Mouse (Mus musculus) left cerebral cortex, postnatal 14 days (tissue): ENCODE results near the gene Ddhd1. TPM values are rescaled to one million over a fixed set of nuclear protein-coding genes. Genes with fewer than 3 reads are reported as not detected.

ENCODE experiments used
- DNase-seq, 2 experiments: peaks; one replicate each; pipeline ENCODE4 v3.0.0; 2021 to 2022; ENCODE audit warnings: low spot score in 2 of 2, mixed read lengths in 1 of 2
- intact Hi-C: fragments of 180-260 bp; cut with DNase I; formaldehyde crosslinking; loops from one replicate; pipeline ENCODE4 v1.15.1; 2025
- microRNA-seq, 2 experiments: library from miRNA; unstranded; fragments of <30 nt; microRNA quantifications; one replicate each; pipeline ENCODE4 v1.2.0; 2022
- total RNA-seq, 2 experiments: library from RNA; stranded (reverse); gene quantifications; 2 replicates each; pipeline ENCODE4 v1.2.3; 2021

The Ddhd1 gene
- total RNA-seq, 2 experiments from 2014 or later, result 73.9 to 75.6 TPM

GRCm38 (mm10) chr14:45544026-45544425, 113.9 kb downstream of the Ddhd1 start:
- no peak for DNase-seq
- intact Hi-C loops, result loop anchor here (5.0 kb wide), 1 partner anchor 122 kb away; no protein-coding TSS in a partner anchor

- peak; percentile 69 to 71 for DNase-seq
- intact Hi-C loops, result loop anchor here (5.0 kb wide), 1 partner anchor 118 kb away; no protein-coding TSS in a partner anchor
These were observed 118.1 kb downstream of the Ddhd1 start for GRCm38 (mm10) chr14:45539659-45540468.

Small RNA genes within 50 kb of the gene (microRNA-seq; reads per million reads assigned to microRNA genes)
- 2.4 to 2.6 reads per million in 2 experiments for gene Mir5131

Other genes with a start within 250 kb of the Ddhd1 start
- gene Fermt2, start 128.0 kb downstream of the Ddhd1 start, total RNA-seq, result 100 to 1,000 TPM; 100 to 114 TPM